Mouse (Mus musculus) embryonic stem cell, embryonic (primary cell): ENCODE data around the gene Igfbp3.

Experiments used
- CTCF ChIA-PET, 4 experiments: fragments of 300-600 bp in 2 of 4; fragments of 350-600 bp in 2 of 4; sonication (Branson Sonifier 250); formaldehyde crosslinking; loops; one replicate each; lab custom pipeline; 2022; ENCODE audit warnings: inconsistent platforms in 2 of 4; lab: Charles Lee
- POLR2A ChIA-PET, 4 experiments: fragments of 300-600 bp in 2 of 4; fragments of 350-600 bp in 2 of 4; sonication (Branson Sonifier 250); formaldehyde crosslinking; loops; one replicate each; lab custom pipeline; 2022; ENCODE audit warnings: antibody characterized with exemption in 4 of 4, inconsistent platforms in 1 of 4; lab: Charles Lee

Igfbp3 gene

DNA sequence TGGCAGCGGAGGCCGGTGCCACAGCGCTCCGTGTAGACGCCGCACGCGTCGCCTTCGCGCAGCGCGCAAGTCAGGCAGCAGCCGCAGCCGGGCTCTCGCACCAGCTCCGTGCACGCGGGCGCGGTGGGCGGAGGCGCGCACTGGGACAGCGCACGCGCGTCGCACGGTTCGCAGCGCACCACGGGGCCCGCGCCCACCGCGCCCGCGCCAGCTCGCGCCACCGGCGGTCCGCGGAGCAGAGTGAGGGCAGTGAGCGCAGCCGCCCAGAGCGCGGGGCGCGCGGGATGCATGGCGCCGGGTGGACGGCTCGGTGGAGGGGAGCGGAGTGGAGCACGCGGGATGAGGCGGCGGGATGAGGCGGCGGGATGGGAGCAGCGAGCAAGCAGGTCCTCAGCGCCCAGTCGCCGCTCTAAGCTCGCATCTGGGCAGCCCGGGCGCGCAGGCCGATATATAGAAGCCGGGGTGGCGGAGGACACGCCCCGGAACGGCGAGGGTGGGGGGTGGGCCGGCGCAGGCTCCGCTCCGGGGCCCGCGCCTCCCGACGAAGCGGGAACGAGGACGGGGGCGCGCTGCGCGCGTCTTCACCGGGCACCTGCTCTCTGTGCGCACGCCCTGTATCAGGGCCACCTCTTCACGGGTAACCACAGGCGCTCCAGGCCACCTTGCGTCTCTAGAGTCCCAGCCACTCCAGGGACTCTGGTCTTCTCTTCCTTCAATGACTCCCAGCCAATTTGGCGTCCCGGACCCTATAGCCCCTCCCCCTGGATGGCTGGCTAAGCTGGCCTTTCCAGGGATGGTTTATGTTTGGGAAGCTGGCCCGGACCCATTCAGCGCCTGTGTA, at the start of gene Igfbp3:
Gene Igfbp3, minus strand, starts transcription at position 423 of the 841 bp plus-strand sequence.
- POLR2A ChIA-PET = interaction anchor here in 3 of 4 experiments (0.6 to 3.8 kb wide), 18 partner anchors 8 to 1422 kb away, joined by 3 to 16 read pairs (median 3); no protein-coding TSS in a partner anchor
- CTCF ChIA-PET = interaction anchor here (0.5 to 1.8 kb wide), 22 partner anchors 8 to 1319 kb away, joined by 3 to 9 read pairs (median 3); no protein-coding TSS in a partner anchor

DNA sequence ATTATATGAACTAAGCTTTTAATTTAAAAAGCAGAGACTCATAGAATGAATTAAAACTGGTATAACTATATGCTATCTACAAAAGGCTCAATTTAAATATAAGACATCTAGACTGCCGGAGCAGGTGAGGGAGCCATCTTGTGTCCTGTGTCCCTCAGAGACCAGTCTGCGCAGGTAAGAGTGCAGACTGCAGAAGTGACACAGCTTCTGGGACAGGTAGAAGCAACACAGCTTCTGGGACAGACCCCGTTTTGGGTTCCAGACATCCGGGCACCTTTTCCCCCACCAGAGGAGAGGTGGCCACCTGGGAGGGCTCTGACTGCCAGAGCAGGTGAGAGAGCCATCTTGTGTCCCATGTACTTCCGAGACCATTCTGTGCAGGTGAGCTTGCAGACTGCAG, 37.1 kb upstream of the Igfbp3 start:
- POLR2A ChIA-PET = no interaction called here

DNA sequence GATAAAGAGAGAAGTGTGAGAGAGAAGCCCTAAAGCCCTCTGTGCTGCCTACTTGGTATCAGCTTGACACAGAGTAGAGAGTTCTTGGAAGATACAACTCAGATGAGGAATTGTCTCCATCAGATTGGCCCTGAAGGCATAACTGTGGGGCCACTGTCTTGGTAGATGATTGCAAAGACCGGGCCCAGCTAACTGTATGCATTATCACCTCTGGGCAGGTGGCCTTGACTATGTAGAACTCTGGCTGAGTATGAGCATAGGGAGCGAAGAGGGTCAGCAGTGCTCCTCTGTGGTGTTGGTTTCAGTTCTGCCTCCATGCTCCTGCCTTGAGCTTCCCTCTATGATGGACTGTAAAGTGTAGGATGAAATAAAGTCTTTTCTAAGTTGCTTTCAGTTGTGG, 36.7 kb upstream of the Igfbp3 start:
- ChIA-PET POLR2A (interaction anchor here in 1 of 4 experiments (0.6 kb wide), 1 partner anchor 1447 kb away, joined by 4 read pairs; no protein-coding TSS in a partner anchor), CTCF (no interaction called here)

More for the DNA sequence above, 37.1 kb upstream of the Igfbp3 start:
- CTCF ChIA-PET = interaction anchor here in 1 of 4 experiments (0.6 kb wide), 1 partner anchor 1044 kb away, joined by 4 read pairs; no protein-coding TSS in a partner anchor

DNA sequence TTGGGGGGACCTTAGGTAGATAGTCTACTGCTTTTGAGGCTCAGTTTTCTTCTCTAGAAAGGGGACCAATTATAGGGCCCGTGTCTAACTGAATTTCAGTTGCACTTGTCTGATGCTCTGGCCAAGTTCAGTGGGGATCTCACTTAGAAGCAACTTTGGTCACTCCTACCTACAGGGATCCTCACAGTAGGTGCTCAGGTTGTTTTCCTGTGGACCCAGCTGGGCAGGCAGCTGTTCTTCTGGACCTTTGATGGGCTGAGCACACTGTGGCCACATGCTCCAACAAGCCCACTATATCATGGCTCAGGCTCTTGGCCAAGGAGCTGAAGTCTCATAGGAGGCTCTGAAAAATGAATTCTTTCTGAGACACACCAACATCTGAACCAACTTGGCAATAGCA, 31.1 kb upstream of the Igfbp3 start:
- CTCF ChIA-PET = interaction anchor here in 1 of 4 experiments (0.6 kb wide), 1 partner anchor 60 kb away, joined by 3 read pairs; no protein-coding TSS in a partner anchor

DNA sequence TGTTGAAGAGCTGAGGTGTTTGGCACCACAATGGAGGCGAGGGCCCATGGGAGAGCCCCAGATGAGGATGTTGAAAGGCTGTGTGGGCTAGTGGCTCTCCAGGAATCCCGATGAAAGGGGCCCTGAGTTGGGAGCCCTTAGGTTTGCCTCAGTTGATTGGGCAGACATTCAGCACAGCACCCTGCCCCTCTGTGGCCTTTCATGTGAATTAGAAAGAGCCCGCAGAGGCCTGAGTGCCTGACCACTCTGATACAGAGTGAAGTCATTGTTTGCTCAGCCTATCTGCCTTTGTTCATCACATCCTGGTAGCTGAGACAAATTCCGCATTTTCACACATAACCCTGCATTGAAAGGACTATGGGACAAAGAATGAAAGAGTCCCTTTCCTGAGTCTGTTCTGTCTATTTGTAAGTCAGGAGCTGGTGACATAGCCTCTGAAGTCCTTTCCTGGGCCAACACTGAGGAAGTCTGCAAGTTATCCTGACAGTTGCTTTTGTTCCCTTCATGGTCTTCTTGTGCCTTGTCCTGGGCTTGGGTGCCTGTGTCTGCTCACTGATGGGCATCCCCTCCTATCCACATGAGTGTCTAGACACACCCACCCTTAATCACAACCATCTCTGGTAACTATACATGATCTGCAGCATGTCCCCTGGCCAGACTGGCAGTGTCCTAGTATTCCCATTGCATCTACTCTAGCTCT, 25.5 kb upstream of the Igfbp3 start:
- ChIA-PET POLR2A (no interaction called here), CTCF (interaction anchor here in 1 of 4 experiments (0.6 kb wide), 1 partner anchor 1698 kb away, joined by 3 read pairs; no protein-coding TSS in a partner anchor)

More for the DNA sequence above, 31.1 kb upstream of the Igfbp3 start:
- POLR2A ChIA-PET = no interaction called here

DNA sequence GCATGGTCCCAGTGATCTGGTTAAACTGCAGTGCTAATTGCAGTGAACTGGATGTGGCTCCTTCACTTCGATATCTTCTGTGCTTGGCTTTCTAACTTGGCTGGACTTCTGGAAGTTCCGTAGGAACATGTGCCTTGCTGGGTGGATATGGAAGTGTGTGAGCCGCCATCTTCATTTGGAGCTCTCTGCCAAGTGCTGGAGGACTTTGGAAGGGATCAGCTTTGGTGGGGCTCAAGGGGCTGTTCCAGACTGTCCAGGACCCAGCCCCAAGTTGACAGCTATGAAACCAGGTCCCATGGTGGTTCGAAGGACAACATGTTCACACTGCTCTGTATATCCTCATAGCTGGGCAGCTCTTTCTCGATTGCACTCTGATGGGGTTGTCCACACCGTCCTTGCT, 24.8 kb upstream of the Igfbp3 start:
- ChIA-PET POLR2A (no interaction called here), CTCF (interaction anchor here in 1 of 4 experiments (0.6 kb wide), 1 partner anchor 1698 kb away, joined by 3 read pairs; no protein-coding TSS in a partner anchor)

DNA sequence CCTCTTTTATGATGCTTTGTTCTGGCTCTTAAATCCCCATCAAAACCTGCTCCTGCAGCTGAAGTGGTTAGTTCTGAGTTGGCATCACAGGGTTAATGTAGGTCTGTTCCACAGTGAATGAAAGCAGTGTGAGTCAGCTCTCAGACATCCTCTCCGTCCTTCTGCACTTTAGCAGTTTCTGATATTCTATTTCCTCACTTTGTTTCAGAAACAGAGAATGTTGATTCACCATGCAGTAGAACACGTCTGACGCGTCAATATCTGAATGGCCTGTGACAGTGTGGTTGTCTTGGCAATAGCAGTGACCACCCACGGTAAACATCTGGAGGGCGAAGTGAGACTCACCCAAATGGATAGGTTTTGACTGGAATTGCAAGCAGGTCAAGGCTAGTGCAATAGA, 24.0 kb upstream of the Igfbp3 start:
- ChIA-PET POLR2A (no interaction called here), CTCF (no interaction called here)

DNA sequence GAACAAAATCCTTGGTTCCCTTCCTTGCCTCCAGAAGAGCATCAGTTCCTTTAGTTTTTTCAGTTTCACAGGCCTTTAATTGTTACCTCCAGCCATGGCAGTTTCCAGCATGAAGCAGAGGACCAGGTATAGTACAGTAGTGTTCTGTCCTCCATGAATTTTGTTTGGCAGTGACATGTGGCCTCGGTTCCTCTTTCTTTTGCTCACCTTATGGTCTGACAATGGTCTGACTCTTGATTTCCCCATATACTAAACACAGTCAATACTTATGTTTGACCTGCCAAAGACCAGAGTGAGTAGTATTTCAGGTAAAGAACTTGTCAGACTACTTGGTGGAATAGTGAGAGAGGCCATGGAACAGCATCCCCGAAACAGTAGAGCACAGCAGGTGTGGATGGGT, 23.0 kb upstream of the Igfbp3 start:
- POLR2A ChIA-PET = no interaction called here
- CTCF ChIA-PET = interaction anchor here in 1 of 4 experiments (1.0 kb wide), 1 partner anchor 15 kb away, joined by 4 read pairs; no protein-coding TSS in a partner anchor

DNA sequence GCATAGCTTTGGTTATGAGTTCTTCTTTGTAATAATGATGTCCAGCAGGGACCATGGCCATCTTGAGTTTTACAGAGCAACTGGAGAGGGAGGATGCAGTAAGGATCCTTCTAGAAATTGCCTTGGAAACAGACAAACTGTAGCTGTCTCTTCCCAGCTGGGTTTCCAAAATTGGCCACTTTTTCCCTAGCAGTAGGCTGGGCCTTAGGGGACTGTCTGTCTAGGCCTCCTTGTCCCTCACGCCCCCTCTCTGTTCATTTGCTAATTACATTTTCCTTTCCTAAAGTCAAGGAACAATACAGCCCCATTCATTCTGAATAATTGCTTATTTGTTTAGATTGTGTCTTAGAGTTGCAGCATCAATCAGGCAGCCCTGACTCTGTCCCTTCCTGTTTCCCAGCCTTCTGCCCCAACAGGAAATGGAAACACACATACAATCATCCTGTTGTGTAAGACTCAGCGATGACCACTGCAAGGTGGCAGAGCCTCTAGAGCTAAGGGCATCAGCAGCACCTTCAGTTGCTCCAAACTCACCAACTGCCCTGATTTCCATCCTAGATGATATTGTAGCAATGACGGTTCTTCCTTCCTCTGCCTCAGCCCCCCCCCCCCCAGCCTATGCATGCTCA, 21.4 kb upstream of the Igfbp3 start:
- ChIA-PET CTCF (interaction anchor here in 2 of 4 experiments (0.7 to 1.1 kb wide), 2 partner anchors 21 to 193 kb away, joined by 3 read pairs; no protein-coding TSS in a partner anchor), POLR2A (interaction anchor here in 1 of 4 experiments (0.7 to 1.4 kb wide), 3 partner anchors 11 to 392 kb away, joined by 3 read pairs; no protein-coding TSS in a partner anchor)

DNA sequence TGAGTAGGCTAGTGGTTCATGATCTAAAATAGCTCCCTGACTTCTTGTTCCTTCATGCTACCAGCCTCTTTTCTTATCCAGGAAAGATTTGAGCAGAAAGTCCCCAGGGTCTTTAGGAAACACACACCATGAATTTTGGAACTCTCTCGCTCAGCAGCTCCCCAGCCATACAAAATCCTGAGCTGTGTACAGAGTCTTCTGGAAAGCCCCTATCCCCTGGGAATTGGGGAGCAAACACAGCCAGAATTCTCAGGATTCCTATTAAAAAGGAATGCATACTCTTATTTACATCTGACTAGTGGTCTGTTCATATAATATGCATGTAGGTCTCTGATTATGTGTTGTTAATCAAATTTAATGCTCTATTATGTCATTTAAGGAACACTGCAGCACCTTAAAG, 20.7 kb upstream of the Igfbp3 start:
- CTCF ChIA-PET = no interaction called here

DNA sequence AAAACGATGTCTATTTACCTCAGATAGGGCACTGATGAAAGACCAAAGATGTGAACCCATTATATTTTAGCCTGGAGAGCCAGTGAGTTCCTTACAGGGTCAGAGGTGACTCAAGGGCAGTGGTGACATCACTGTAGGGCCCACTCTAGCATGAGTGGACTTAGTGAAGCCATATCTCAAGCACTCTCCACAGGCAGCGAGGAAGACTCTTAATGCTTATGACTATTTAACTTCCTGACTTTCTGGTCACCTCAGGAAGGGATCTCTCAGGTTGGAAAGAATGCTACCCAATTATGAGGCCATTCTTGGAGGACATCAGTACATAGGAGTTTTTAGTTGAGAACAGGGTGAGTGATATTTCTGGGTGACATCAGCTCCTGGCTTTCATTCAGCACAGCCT, 19.6 kb upstream of the Igfbp3 start:
- POLR2A ChIA-PET = no interaction called here
- CTCF ChIA-PET = interaction anchor here in 1 of 4 experiments (0.6 kb wide), 1 partner anchor 239 kb away, joined by 3 read pairs; no protein-coding TSS in a partner anchor

More for the DNA sequence above, 20.7 kb upstream of the Igfbp3 start:
- POLR2A ChIA-PET = no interaction called here

DNA sequence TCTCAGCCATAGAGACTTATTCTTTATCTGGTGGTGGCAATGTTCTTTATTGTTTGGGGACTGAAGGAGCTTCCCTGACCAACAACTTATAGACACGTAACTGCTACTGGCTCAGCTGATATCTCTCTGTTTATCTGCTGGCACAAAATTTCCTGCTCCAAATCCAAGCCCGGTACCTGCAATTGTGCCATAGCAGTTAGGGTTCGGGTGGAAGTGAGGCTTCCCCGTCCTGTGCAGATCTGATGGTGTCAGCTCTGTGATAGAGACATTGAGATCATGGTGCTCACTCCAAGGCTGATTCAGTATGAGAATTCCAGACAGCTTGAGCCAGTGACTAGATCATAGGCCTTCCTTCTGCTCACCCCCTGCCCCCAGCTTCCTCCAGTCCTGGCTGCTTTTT, 18.2 kb upstream of the Igfbp3 start:
- POLR2A ChIA-PET = no interaction called here
- CTCF ChIA-PET = interaction anchor here (0.7 to 1.4 kb wide), 5 partner anchors 10 to 1388 kb away, joined by 3 to 5 read pairs (median 4); no protein-coding TSS in a partner anchor

DNA sequence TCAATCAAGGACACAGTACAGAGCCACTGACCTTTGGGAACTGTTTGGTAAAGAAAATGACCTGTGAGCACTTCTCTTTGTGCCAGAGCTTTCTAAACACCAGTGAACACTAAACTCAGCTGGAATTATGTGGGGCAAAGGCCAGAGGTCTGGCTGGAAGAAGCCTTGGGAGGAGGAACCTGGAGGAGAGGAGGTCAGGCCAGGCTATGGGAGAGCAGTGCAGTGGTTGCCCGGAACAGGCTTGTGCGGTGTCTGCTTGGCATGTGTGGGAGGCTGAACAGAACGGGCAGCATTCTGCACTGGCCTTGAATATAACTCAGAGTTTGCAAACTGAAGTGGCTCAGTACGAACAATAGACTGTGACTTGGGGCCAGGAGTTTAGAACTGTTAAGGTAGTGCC, 16.3 kb upstream of the Igfbp3 start:
- ChIA-PET POLR2A (no interaction called here), CTCF (no interaction called here)

DNA sequence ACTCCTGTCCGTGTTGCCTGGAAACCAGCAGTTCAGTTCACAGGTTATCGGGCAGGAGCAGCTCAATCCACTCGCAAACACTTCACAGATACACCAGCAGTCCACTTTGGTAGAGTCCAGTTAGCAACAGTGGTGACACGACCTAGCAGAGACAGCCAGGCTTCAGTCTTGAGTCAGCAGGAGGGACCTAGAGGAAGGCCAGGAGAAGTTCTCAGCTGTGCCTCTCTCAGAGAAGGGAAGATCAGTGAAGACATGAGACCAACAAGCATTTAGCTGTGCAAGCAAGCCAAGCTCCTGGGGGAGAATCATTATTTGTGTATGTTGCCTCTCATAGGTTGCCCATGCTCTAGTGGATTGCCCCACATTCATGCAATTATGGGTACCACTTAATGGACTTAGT, 14.4 kb upstream of the Igfbp3 start:
- ChIA-PET POLR2A (interaction anchor here in 1 of 4 experiments (1.4 kb wide), 1 partner anchor 195 kb away, joined by 3 read pairs; no protein-coding TSS in a partner anchor), CTCF (no interaction called here)

DNA sequence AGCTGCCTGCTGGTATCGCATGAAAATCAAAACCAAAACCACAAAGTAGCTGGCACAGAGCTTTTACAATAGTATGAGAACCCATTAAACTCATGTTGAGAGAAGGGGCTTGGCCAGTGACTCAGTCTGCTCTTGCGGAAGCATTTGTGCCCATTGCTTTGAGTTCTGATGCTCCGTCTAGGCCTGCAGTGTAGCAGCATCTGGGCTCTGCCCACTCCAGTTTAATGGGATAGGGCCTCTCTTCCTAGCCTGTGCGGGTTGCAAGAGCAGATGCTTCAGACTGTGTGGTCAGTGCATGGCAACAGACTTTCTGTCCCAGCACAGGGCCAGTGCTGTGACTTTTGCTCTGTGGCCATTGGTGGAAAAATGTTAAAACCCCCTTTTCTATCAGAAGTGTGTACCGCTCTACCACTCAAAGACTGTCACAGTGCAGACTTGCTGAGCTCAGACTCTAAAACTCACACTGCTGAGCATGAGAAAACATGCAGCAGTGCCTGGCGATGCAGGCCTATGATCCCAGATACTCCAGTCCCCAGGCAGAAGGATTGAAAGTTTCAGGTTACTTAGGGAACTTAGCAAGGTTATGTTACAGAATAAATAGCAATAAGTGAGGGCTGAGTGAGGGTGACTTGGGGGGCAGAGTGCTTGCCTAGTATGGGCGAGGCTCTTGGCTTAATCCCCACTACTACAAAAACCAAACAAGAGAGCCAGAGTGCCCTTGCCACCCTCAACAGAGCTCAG, 13.3 kb upstream of the Igfbp3 start:
- POLR2A ChIA-PET = no interaction called here
- CTCF ChIA-PET = no interaction called here

DNA sequence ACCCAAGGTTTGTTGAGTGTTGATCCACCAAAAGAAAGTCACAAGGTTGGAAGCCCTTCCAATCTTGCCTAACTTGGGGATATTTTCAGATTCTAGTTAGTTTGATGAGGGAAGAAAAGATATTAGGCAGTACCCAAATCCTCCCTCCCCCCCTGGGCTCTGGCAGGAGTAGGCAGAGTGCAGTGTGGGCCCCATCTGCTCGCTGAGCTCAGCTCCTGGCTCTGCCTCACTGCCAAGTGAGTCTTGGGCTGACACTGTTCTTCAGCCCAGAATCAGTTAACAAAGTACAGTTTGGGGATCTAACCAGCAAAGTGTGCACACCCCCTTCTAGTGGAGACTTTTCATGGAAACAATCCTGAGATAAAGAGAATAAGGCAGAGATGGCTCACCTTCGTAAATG, 12.5 kb upstream of the Igfbp3 start:
- CTCF ChIA-PET = no interaction called here
- POLR2A ChIA-PET = interaction anchor here in 1 of 4 experiments (1.2 kb wide), 1 partner anchor 12 kb away, joined by 3 read pairs; no protein-coding TSS in a partner anchor

DNA sequence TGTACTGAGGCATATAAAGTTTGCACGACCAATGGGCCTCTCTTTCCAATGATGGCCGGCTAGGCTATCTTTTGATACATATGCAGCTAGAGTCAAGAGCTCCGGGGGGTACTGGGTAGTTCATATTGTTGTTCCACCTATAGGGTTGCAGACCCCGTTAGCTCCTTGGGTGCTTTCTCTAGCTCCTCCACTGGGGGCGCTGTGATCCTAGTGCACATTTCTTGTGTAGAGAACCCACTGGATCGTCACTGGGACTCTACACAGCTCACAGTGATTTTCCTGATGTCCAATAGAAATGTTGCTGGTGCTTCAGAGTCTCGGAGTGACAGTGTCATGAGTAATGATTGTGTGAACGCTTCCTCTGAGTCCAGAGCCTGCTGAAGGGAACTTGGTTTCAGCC, 8.1 kb upstream of the Igfbp3 start:
- ChIA-PET CTCF (interaction anchor here (0.6 to 2.1 kb wide), 20 partner anchors 8 to 1175 kb away, joined by 3 to 8 read pairs (median 4); partner anchors contain the start of gene Igfbp3 (in 2 of the 4)), POLR2A (interaction anchor here in 2 of 4 experiments (0.6 to 1.4 kb wide), 5 partner anchors 9 to 346 kb away, joined by 3 to 7 read pairs (median 3); no protein-coding TSS in a partner anchor)

DNA sequence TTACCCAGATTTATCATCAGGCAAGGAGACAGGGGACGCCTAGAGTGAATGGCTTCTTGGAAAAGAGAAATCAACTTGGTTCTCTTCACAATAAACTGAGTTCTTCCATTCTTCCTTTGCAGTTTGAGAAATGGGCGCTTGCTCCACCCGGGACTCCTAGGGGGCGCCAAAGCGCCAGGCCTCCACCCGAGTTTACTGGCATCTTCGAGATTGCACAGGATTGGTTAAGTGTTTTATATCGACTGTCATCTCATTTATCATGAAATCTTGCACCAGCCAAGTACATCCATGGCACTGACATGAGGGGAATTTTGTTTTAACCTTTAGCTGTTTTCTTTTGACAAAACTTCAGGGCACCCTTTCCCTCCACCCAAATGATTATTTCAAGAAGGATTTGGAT, 2.0 kb upstream of the Igfbp3 start:
- CTCF ChIA-PET = interaction anchor here in 1 of 4 experiments (1.1 kb wide), 1 partner anchor 415 kb away, joined by 4 read pairs; no protein-coding TSS in a partner anchor
- POLR2A ChIA-PET = no interaction called here
